Mouse (Mus musculus) kidney, adult 11 months (tissue): ENCODE results near the gene Ntrk2.

Source experiments
- DNase-seq: peaks from one replicate; pipeline ENCODE4 v3.0.0; 2022

The Ntrk2 gene

DNA sequence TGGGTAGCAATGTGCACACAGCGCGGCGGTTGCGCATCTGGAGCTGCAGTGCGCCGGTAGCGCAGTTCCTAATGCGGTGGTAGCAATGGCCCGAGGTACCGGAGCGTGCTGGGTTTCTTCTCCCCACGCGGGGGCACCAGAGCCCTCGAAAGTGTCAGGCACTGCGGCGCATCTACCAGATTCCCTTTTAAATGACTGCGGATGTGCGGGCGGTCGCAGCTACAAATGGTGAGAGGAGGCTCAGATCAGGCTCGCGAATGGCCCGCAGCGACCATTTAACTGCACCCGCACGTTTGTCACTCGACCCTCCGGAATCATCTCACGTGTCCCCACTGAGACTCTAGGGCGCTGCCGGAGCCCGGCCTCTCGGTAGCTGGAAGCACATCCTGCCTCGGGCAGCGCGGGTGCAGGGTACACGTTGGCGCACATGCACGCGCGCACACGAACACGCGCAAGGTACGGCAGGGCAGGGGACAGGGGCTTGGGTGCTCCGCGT, at the start of gene Ntrk2:
TSS of gene Ntrk2 (plus strand) at position 173 of the 496 bp plus-strand sequence.
- peak; percentile 7 for DNase-seq

GRCm38 (mm10) chr13:58761003-58761630, 45.3 kb upstream of the Ntrk2 start:
- no peak for DNase-seq

DNA sequence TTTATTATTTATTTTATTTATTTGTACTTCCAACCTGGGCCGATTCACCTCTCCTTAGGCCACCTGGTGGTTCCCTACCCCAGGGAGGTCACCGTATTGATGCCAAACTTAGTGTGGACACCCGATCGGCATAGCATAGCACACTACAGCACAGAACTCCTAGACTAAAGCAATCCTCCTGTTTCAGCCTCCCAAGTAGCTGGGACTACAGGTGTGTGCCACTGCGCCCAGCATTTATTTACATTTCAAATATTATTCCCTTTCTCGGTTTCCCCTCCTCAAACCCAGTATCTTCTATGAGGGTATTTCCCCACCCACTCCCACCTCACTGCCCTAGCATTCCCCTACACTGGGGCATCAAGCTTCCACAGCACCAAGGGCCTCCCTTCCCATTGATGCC, 38.1 kb upstream of the Ntrk2 start:
- no peak for DNase-seq

DNA sequence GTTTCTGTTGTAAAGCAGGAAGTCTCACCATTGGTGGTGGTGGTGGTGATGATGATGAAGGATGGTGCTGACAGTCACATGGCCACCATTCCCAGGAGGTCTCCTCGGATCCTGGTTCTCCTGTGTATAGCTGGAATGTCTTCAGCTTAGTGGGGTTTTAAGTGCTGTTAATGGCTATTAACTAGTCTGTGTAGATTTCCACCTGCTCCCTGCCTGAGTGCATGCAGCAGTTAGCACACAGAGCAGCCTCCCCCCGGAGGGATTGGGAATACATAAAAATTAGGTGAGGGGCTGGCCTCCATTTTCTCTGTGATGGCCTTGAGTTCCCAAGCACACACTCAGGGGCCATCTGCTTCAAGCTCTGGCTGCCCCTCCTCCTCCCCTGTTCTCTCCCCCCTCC, 36.9 kb upstream of the Ntrk2 start:
- no peak for DNase-seq

- DNase-seq, result no peak
Measured at GRCm38 (mm10) chr13:58779261-58779660, 27.1 kb upstream of the Ntrk2 start.

DNA sequence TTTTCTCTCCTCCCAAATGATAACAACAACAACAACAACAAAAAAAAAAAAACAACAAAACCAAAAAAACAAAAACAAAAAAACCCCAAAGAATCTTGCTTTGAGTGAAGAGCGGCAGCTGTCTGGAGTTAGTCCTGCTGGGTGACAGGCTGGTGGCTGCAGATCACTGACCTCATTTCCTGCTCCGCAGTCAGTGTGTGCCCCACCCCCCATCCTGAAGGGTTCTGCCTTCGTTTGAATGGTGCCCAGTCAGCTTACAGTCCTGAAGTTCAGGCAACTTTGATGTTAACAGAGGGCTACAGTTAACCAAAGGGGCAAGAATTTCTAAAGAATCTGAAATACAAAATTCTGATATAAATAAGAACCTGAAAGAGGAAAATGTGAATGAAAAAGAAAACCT, 19.9 kb upstream of the Ntrk2 start:
- DNase-seq, result no peak

DNA sequence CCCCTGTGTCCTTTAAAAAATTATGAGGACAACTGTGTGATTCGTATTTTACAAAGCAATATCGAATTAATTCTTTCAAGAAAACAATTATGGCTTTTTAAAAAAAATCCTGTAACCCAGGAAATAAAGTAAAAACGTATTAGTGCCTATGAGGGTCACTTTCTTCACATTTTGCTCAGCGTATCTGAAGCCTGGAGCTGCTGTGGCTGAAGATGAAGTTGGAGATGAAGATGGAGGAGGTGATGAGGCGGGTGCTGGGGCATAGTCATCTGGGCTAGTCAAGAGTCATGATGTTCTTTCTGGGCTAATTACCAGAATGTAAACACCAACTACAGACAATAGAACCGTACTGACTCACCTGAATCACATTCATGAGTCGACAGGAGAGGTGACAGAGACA, 15.6 kb upstream of the Ntrk2 start:
- DNase-seq, result no peak

DNA sequence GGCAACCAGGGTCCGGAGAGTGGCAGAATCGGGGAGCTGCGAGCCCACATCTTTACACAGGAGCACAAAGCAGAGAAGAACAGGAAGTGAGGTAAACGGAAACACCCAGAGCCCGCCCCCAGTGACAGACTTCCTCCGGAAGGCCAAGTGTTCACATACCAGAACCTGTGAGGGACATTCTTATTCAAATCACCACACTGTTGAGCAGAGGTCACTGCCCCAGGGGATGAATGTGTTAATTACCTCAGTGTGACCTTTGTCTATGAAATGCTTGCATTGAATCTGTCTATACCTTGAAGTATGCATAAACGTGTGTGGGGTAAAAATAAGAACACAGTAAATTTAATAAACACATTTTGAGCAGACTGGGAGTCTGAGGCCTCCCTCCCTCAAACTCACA, 9.0 kb upstream of the Ntrk2 start:
- DNase-seq, result no peak

DNA sequence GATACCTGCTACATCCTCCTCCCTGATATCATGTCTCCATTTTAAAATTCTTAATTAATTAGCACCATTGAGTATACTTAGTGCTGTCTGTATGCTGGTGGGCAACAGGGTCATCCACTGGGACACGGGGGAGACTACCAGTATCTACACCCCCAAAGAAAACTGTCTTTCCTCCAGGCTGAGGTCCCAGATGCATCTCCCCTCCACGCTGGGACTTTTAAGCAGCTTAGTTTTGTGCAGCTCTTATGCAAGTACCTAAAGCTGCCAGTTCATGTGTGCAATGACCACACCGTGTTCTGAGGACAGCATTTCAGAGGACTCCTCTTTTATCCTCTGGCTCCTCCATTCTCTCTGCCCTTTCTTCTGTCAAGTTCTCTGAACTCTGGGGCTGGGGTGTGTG, 5.1 kb upstream of the Ntrk2 start:
- no peak for DNase-seq

- DNase-seq, result no peak
Measured at GRCm38 (mm10) chr13:58803882-58804281, 2.5 kb upstream of the Ntrk2 start.

DNA sequence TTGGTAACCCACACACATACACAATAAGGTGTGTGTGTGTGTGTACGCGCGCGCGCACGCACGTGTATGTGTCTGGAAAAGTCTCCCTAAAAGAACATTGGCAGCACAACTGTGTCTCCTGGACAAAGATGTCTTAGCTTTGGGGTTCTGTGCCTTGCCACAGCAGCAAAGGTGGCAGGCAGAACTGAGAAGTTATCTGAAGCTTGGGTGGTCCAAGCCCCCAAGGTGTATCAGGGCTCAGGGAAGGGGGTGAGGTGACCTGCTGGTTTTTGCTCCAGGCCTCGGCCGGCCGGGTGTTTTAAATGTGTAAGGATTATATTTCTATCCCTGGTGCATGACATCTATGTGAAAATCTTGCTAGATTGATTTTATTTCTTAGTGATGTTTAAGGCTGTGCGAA, 536 bp upstream of the Ntrk2 start:
- DNase-seq, result no peak

DNA sequence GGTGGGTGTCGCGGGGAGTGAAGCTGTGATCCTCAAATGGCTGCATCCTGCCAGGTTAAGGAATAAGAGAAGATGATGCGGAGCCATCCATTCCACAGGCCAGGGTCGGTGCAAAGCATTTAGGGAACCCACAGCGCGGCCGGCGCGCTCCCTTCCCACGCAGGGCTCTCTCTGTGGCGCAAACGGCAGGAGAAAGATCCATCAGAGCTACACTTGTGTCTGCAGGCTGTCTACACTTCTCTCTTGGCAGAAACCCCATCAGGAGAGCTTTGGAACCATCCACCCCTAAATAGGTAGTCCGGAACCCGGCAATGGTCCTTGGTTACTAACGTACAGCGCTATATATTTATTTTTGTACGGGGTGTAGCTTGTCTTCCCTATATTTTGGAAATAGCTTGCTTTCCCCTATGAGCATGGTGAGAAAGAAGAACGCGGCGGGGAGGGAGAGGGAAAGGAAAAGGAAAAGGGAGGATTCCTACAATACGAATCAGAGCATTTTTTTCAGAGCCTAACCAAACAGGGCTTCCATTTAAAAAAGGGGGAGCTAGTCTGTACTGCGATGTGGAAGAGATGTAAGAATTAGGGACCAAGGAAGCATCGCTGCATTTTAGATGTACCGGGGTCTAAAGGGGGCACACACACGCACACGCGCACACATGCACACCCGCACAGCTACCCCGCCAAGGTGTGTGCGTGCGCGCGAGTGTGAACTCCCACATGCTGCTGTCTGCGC, 693 bp downstream of the Ntrk2 start:
- DNase-seq, result no peak

- DNase-seq, result no peak
Measured at GRCm38 (mm10) chr13:58807629-58808363, 1.4 kb downstream of the Ntrk2 start.

DNA sequence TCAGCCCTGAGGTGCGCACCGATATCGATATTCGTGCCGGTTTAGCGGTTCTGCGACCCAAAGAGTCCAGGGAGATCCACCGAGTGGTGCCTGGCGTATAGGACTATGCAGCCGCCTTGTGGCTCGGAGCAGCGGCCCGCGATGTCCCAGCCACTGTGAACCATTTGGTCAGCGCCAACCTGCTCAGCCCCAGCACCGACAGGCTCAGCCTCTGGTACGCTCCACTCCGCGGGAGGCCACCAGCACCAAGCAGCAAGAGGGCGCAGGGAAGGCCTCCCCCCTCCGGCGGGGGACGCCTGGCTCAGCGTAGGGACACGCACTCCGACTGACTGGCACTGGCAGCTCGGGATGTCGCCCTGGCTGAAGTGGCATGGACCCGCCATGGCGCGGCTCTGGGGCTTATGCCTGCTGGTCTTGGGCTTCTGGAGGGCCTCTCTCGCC, 2.0 kb downstream of the Ntrk2 start:
- no peak for DNase-seq

DNA sequence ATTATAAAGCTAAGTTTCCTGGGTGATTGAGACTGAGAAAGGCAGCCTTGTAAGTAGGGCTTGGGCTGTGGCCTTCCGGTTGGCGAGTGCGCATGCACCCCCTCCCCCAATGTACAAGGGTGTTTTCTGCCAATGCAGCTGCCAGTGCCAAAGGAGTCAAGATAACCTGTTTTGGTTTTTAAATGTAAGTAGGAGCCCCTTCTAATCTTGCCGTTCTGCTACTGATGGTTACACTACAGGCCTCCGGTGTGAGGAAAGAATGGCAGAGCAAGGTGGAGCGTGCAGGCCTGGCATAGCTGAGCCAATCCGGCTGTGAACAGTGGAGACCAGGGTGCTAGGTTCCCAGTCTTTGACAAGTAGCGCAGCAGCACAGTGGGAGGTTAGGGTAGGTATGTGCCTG, 3.6 kb downstream of the Ntrk2 start:
- no peak for DNase-seq

DNA sequence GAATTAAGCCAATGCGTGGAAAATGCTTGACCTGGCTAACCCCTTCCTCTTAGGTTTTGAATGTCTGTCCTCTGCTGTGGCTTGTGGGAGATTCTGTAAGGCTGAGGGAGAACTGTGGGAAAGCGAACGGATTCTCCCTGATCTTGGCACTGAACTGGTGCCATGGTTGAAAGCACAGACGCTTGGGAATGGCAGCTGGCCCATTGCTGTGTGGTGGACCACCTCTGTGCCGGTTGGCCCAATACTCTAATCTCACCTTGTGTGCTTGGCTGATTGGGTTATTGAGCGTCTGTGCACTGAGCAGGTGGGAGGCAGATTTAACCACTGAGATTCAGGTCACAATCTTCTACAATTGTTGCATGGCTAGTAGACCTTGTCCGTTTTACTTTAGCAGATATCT, 18.4 kb downstream of the Ntrk2 start:
- no peak for DNase-seq

GRCm38 (mm10) chr13:58826356-58827197, 20.2 kb downstream of the Ntrk2 start:
- no peak for DNase-seq

DNA sequence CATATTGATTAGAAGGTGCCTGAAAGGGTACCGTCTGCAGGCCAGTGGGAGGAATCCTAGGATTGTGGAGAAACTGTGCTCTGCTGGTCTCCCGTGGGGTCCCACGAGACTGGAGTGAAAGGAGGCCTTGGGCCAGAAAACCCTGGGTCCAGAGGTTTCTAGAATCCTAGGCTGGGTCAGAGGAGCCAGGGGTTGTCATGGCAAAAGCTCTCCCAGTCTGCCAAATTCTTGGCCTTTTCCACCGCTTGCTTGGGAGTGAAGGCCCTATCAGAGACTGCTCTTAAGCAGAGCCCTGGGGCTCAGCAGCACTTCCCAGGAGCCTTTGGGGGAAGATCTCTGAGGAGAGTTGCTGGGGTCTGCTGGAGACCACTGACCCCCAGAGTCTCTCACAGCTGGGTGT, 25.6 kb downstream of the Ntrk2 start:
- no peak for DNase-seq

- DNase-seq, result no peak
Measured at GRCm38 (mm10) chr13:58834726-58835125, 28.4 kb downstream of the Ntrk2 start.

- no peak for DNase-seq
Measured at GRCm38 (mm10) chr13:58836891-58837290, 30.5 kb downstream of the Ntrk2 start.

DNA sequence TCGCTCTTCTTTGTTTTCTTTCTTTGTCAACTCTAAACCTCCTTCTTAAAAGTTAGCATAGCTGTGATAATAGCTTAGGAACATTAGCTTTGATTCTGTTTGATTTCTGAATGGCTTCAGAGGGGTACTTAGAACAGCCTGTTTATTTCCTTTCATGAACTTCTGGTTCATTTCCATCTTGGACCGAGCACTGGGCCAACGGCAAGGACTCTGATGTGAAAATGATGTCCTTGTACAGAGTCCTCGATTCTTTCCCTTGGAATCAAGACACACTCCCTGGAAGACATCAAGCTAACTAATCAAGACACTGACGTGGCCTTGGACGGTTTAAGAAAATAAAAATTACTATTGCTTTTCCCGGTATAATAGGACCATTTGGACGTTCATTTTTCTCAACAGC, 31.7 kb downstream of the Ntrk2 start:
- DNase-seq, result no peak

- DNase-seq, result no peak
Measured at GRCm38 (mm10) chr13:58840731-58841359, 34.5 kb downstream of the Ntrk2 start.
